Mouse (Mus musculus): ENCODE results near the gene Ktn1. TPM values are rescaled to one million over a fixed set of nuclear protein-coding genes. Genes with fewer than 3 reads are reported as not detected.

Gene Ktn1
- polyA plus RNA-seq, 1 experiment = 1.8 TPM

DNA sequence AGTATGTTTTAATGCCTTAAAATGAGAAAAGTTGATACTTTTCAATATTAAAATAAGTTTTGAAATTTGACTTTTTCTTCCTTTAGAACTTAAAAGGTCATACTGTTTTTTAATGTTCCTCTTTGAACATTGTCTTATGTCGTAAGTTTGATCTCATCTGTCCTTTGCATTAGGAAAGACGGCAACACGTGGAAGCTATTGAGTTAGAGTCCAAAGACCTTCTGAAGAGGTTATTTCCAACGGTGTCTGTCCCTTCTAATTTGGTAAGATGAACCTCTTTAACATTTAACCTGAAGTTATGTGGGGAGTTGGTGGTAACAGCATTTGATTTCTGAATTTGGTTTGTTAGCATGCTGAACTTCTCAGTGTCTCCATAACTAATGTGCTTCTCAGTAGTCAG, 71.8 kb downstream of the Ktn1 start:
- no peak for TF ChIP-seq GATA1 (IDR thresholded peaks at IDR 0.05; ENCODE audit: borderline replicate concordance, low read length)
- no peak for TF ChIP-seq FLI1 (IDR thresholded peaks at IDR 0.05; ENCODE audit: low read length)
- no peak overlapping the region for H3K4me3 ChIP-seq (replicated peaks)
- no peaks in the 10 kb centered on the region for H3K27me3 ChIP-seq (replicated peaks)
- H3K9me3 ChIP-seq = no peaks in the 10 kb centered on the region
- H3K36me3 ChIP-seq (replicated peaks; ENCODE audit: low read length) = peaks cover 80% of the 10 kb centered on the region
- H3K4me1 ChIP-seq = no peaks in the 10 kb centered on the region

DNA sequence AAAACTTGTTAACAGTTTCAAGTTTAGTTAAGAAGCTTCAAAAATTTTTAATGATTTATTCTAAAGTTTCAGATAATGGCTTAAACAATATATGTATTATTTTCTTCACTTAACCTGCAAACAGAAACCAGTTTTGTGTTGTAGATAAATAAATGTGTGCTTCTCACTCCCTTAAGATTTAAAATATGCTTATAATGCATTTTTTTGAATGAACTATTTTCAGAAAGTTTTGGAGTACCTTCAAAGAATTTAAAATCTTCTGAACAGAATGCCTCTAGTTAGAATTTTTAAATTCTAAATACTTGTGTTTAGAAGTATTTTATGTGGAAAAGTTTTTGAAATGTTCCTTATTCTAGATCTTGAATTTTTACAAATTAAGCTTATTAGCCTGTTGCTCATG, 74.8 kb downstream of the Ktn1 start:
- TF ChIP-seq GATA1 (IDR thresholded peaks at IDR 0.05; ENCODE audit: borderline replicate concordance, low read length) (no peak), FLI1 (IDR thresholded peaks at IDR 0.05; ENCODE audit: low read length) (no peak)
- peaks cover 85% of the 10 kb centered on the region for H3K36me3 ChIP-seq (replicated peaks; ENCODE audit: low read length)
- no peaks in the 10 kb centered on the region for H3K9me3 ChIP-seq
- no peaks in the 10 kb centered on the region for H3K27me3 ChIP-seq (replicated peaks)
- no peak overlapping the region for H3K4me3 ChIP-seq (replicated peaks)
- H3K4me1 ChIP-seq = no peaks in the 10 kb centered on the region

DNA sequence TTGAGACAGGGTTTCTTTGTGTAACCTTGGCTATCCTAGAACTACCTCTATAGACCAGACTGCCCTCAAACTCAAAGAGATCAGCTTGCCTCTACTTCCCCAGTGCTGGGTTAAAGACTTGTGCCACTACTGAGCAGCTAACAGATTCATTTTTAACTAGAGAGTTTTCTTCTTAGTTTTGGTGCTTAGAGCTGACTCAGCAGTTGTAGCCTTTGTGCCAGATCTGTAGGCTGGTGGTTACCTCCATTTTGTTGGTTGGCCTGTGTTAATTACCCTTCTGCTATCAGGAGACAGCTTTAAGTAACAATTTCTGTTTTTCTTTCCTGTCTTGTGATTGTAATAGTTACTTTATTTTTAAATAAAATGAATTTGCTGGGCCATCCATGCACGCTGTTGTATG, 80.3 kb downstream of the Ktn1 start:
- peaks cover 94% of the 10 kb centered on the region for H3K36me3 ChIP-seq (replicated peaks; ENCODE audit: low read length)
- TF ChIP-seq GATA1 (IDR thresholded peaks at IDR 0.05; ENCODE audit: borderline replicate concordance, low read length) (no peak), FLI1 (IDR thresholded peaks at IDR 0.05; ENCODE audit: low read length) (no peak)

DNA sequence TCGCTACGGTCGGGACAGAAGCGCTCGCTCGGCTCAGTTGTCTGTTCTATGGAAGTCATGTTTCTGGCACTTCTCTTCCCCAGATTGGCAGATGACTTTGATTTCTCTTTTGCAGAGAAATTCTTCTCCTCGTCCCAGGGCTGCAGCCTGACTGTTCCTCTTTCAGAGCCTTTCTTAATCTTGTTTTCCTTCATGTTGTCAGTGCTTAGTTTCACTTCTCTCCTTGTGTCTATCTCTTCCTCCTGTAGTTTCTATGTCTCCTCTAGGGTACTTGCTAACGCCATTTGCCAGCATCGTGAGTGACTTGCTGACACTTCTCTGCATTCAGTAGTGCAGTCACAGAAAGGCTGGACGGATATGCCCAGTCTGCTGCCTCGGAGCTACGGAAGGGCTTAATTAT, 87.1 kb downstream of the Ktn1 start:
- no peak overlapping the region for H3K4me3 ChIP-seq (replicated peaks)
- H3K36me3 ChIP-seq (replicated peaks; ENCODE audit: low read length) = peaks cover 85% of the 10 kb centered on the region
- TF ChIP-seq FLI1 (IDR thresholded peaks at IDR 0.05; ENCODE audit: low read length) (no peak), GATA1 (IDR thresholded peaks at IDR 0.05; ENCODE audit: borderline replicate concordance, low read length) (no peak)

More for the DNA sequence above, 80.3 kb downstream of the Ktn1 start:
- no peak overlapping the region for H3K4me3 ChIP-seq (replicated peaks)
- no peaks in the 10 kb centered on the region for H3K27me3 ChIP-seq (replicated peaks)
- no peaks in the 10 kb centered on the region for H3K9me3 ChIP-seq
- H3K4me1 ChIP-seq = no peaks in the 10 kb centered on the region

DNA sequence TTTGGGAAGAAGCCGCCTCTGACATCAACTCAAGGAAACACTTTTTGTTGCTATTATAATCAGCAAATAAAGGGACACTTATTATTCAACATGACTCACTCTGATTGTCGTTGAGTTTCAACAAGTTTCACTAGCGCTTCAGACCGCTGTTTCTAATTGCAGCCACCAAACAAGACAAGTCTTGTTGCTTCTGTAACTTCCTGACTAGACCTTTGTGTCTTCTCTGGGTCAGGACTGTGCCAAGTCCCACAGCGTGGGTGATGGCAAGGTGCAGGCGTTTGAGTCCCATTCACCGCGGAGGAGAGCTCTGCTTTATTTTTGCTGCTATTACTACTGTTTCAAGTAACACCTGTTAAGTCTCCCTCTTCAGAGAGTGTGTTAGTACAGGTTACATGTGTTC, 88.2 kb downstream of the Ktn1 start:
- TF ChIP-seq FLI1 (IDR thresholded peaks at IDR 0.05; ENCODE audit: low read length) (no peak), GATA1 (IDR thresholded peaks at IDR 0.05; ENCODE audit: borderline replicate concordance, low read length) (no peak)
- no peak overlapping the region for H3K4me3 ChIP-seq (replicated peaks)
- H3K27me3 ChIP-seq (replicated peaks) = no peaks in the 10 kb centered on the region
- peaks cover 16% of the 10 kb centered on the region for H3K4me1 ChIP-seq
- peaks cover 82% of the 10 kb centered on the region for H3K36me3 ChIP-seq (replicated peaks; ENCODE audit: low read length)
- H3K9me3 ChIP-seq = no peaks in the 10 kb centered on the region

More for the DNA sequence above, 87.1 kb downstream of the Ktn1 start:
- Histone ChIP-seq H3K4me1 (peaks cover 6% of the 10 kb centered on the region), H3K27me3 (replicated peaks) (no peaks in the 10 kb centered on the region), H3K9me3 (no peaks in the 10 kb centered on the region)

DNA sequence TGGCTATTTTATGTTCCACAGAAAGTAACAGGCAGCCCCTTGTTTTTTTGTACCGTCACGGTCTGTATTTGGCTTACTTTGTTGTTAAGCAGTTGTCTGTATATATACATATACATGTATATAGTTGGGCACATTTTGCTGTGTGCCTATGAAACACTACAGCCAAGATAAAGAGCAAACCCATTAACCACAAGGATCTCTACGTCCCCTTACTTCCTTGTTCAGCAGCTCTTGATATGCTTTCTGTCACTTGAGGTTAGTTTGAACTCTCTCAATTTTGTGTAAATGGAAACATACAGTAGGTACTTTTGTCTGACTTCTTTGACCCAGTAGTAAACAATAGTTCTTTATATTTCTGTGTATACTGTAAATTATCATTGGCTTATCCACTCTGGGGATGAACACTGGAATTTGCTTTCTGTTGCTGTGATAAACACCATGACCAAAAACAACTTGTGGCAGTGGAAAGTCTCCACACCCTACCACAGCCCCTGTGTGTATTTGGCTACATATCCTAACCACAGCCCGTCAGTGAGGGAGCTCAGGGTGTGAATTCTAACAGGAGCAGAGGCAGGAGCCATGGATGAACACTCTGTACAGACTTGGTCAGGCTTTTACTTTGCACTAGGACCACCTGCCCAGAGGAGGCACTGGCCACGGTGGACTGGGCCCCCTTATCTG, 92.2 kb downstream of the Ktn1 start:
- Histone ChIP-seq H3K4me3 (replicated peaks) (no peak overlapping the region), H3K36me3 (replicated peaks; ENCODE audit: low read length) (peaks cover 58% of the 10 kb centered on the region), H3K4me1 (peaks cover 16% of the 10 kb centered on the region), H3K27me3 (replicated peaks) (no peaks in the 10 kb centered on the region), H3K9me3 (no peaks in the 10 kb centered on the region)
- no peak for TF ChIP-seq FLI1 (IDR thresholded peaks at IDR 0.05; ENCODE audit: low read length)
- no peak for TF ChIP-seq GATA1 (IDR thresholded peaks at IDR 0.05; ENCODE audit: borderline replicate concordance, low read length)

DNA sequence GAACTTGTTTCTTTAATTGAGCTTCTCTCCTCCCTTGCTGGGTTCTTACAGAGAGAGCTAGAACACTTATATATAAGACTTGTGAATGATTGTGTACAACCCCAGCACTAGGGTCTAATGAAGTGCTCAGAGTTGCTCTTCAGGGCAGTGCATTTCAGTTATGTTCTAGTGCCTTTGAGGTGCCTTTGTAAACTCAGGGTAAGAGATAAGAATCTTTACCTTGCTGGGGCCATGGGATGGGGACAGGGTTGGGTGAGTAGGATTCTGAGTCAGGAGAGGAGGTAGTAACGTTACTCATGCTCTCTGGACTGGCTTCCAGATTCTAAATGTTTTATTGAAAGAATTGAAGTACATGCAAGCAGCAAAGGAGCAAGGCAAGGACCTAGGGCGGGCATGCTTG, 92.8 kb downstream of the Ktn1 start:
- Histone ChIP-seq H3K27me3 (replicated peaks) (no peaks in the 10 kb centered on the region), H3K36me3 (replicated peaks; ENCODE audit: low read length) (peaks cover 52% of the 10 kb centered on the region), H3K4me3 (replicated peaks) (no peak overlapping the region), H3K4me1 (peaks cover 16% of the 10 kb centered on the region), H3K9me3 (no peaks in the 10 kb centered on the region)
- no peak for TF ChIP-seq GATA1 (IDR thresholded peaks at IDR 0.05; ENCODE audit: borderline replicate concordance, low read length)

DNA sequence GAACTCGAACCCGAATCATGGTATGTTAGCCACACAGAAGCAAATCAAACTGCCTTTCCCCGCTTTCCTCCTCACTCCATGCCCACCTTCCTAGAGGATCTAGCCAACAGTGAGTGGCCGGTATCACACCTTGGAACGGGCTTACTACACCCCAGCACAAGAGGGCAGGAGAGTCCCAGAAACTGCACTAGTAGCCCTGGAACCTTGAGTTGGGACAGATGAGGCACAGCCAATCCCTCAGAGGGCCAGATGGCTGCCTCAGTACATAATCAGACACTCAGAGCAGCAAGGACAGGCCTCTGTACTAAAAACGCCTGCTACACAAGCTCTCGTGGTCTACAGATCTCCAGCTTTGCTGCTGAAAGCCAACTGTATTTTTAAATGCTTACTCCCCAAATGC, 94.4 kb downstream of the Ktn1 start:
- TF ChIP-seq GATA1 (IDR thresholded peaks at IDR 0.05; ENCODE audit: borderline replicate concordance, low read length) (no peak), FLI1 (IDR thresholded peaks at IDR 0.05; ENCODE audit: low read length) (no peak)
- Histone ChIP-seq H3K9me3 (no peaks in the 10 kb centered on the region), H3K36me3 (replicated peaks; ENCODE audit: low read length) (peaks cover 36% of the 10 kb centered on the region), H3K4me3 (replicated peaks) (no peak overlapping the region), H3K4me1 (peaks cover 16% of the 10 kb centered on the region), H3K27me3 (replicated peaks) (no peaks in the 10 kb centered on the region)

DNA sequence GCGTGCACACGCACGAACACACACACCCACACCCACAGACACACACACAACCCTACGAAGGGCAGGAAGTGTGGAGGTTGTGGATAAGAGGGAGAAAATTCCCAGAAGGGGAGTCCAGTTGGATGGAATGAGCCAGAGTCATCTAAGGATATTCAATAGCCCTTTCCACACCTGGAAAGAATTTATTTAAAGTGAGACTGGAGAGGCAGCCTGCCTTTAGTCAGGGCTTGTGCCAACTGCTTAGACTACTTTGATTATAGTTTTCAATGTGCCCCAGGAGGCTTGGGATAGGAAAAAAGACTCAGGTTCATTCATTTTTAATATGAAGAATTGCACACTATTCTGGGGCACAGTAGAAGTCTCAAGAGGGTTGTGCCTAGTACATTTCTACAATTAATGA, 96.8 kb downstream of the Ktn1 start:
- H3K36me3 ChIP-seq (replicated peaks; ENCODE audit: low read length) = peaks cover 20% of the 10 kb centered on the region
- no peak for TF ChIP-seq GATA1 (IDR thresholded peaks at IDR 0.05; ENCODE audit: borderline replicate concordance, low read length)
- no peak for TF ChIP-seq FLI1 (IDR thresholded peaks at IDR 0.05; ENCODE audit: low read length)
- H3K27me3 ChIP-seq (replicated peaks) = no peaks in the 10 kb centered on the region

DNA sequence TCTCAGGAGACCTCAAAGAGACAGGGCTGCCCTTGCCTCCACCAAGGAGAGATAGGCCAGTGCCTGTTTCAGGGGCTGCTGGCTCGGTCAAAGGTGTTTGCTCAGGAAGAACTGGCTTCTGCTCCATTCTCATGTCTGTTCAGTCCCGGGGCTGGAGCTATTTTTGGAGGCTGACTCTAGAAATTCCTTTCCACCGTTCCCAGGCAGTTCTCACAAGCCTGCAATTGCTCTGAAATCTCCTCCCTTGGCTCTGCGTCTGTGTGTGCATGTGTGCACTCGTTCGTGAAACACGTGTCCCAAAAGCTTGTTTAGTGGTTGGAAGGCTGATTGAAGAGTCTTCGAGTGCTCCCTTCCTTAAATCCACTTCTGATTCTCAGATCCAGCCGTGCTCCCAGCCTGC, 99.3 kb downstream of the Ktn1 start:
- no peaks in the 10 kb centered on the region for H3K27me3 ChIP-seq (replicated peaks)
- no peaks in the 10 kb centered on the region for H3K9me3 ChIP-seq
- no peak overlapping the region for H3K4me3 ChIP-seq (replicated peaks)
- TF ChIP-seq GATA1 (IDR thresholded peaks at IDR 0.05; ENCODE audit: borderline replicate concordance, low read length) (no peak), FLI1 (IDR thresholded peaks at IDR 0.05; ENCODE audit: low read length) (no peak)
- no peaks in the 10 kb centered on the region for H3K4me1 ChIP-seq
- H3K36me3 ChIP-seq (replicated peaks; ENCODE audit: low read length) = peaks cover 6% of the 10 kb centered on the region

More for the DNA sequence above, 96.8 kb downstream of the Ktn1 start:
- H3K4me1 ChIP-seq = peaks cover 12% of the 10 kb centered on the region
- H3K4me3 ChIP-seq (replicated peaks) = no peak overlapping the region
- H3K9me3 ChIP-seq = no peaks in the 10 kb centered on the region

Measured in megakaryocyte, embryonic 14.5 days (primary cell).